Comparison of ENCODE assay signal across 8 mouse cellular contexts in the genomic region with DNA sequence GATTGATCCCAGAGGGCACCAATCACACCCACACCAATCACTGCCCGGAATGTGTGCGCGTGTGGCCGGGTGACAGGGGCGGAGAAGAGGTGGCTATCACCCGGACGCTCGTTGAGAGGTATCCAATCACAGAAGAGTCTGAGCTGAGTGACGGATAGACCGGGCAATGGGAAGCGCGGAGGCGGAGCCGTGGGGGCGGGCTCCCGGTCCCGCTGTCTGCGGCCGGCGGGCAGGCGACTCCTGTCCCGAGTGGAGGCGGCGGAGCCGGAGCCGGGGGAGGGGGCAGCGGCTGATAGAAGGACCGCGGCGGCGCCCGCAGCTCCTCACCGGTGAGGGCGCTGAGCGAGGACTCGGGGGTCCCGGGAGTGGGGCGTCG. TPM values are rescaled to one million over a fixed set of nuclear protein-coding genes. Genes with fewer than 3 reads are reported as not detected.
A peak's percentile ranks its signal among the peaks of the same experiment; 100 is the strongest.
DNase-seq lines count a peak whose midpoint lies in the region; ATAC-seq and TF ChIP-seq lines count a peak whose summit lies in the region.

Gene Dnajb5 (plus strand): TSS at position 139 of the 376 bp plus-strand sequence.

- TF ChIP-seq CTCF in ES-Bruce4 (IDR thresholded peaks at IDR 0.05; ENCODE audit: low read depth, low read length), result no peak
- no peak for TF ChIP-seq CTCF in liver, postnatal 0 days (IDR thresholded peaks at IDR 0.05; ENCODE audit: low read depth)

- under 1% methylated on average over 39 of the region's 39 CpGs for WGBS in forebrain, embryonic 13.5 days
- WGBS in large intestine, adult 2 months, result under 1% methylated on average over 38 of the region's 39 CpGs
- 0% methylated on average over 36 of the region's 39 CpGs for WGBS in liver, postnatal 0 days (ENCODE audit: insufficient replicate concordance)
- WGBS in neural tube, embryonic 14.5 days, result under 1% methylated on average over 35 of the region's 39 CpGs

- peaks cover 4% of the 10 kb centered on the region for H3K4me1 ChIP-seq in ES-Bruce4 (ENCODE audit: control insufficient read depth, insufficient read depth, low read length)
- H3K4me1 ChIP-seq in forebrain, embryonic 13.5 days, result peaks cover 83% of the 10 kb centered on the region
- H3K4me1 ChIP-seq in liver, postnatal 0 days (ENCODE audit: insufficient read depth), result peaks cover 10% of the 10 kb centered on the region
- H3K4me1 ChIP-seq in neural tube, embryonic 14.5 days (ENCODE audit: control insufficient read depth, insufficient read depth, low read length), result peaks cover 62% of the 10 kb centered on the region

- TF ChIP-seq EP300 in ES-Bruce4 (IDR thresholded peaks at IDR 0.05; ENCODE audit: insufficient read depth, low read depth, low read length), result no peak
- peak; percentile 48 for TF ChIP-seq EP300 in liver, postnatal 0 days (IDR thresholded peaks at IDR 0.05; ENCODE audit: low read depth)

- no peaks in the 10 kb centered on the region for H3K9me3 ChIP-seq in ES-Bruce4 (replicated peaks; ENCODE audit: control insufficient read depth, insufficient read depth, low read length, poor library complexity, severe bottlenecking)
- no peaks in the 10 kb centered on the region for H3K9me3 ChIP-seq in forebrain, embryonic 13.5 days (replicated peaks)
- H3K9me3 ChIP-seq in liver, postnatal 0 days (ENCODE audit: low read length), result no peaks in the 10 kb centered on the region
- H3K9me3 ChIP-seq in neural tube, embryonic 14.5 days (ENCODE audit: control insufficient read depth, low read length), result no peaks in the 10 kb centered on the region

- H3K4me2 ChIP-seq in forebrain, embryonic 13.5 days, result peak within 1 kb of the TSS; percentile 98
- H3K4me2 ChIP-seq in liver, postnatal 0 days (ENCODE audit: low read depth, low read length), result peak within 1 kb of the TSS; percentile 91
- H3K4me2 ChIP-seq in neural tube, embryonic 14.5 days (ENCODE audit: low read depth, low read length), result peak within 1 kb of the TSS; percentile 98

- peak within 1 kb of the TSS; percentile 69 for H3K4me3 ChIP-seq in ES-Bruce4 (ENCODE audit: low read depth, low read length)
- peak within 1 kb of the TSS; percentile 69 for H3K4me3 ChIP-seq in forebrain, embryonic 13.5 days
- H3K4me3 ChIP-seq in liver, postnatal 0 days (ENCODE audit: low read depth, low read length), result peak within 1 kb of the TSS; percentile 74
- H3K4me3 ChIP-seq in neural tube, embryonic 14.5 days (ENCODE audit: low read depth, low read length), result peak within 1 kb of the TSS; percentile 78

- DNase-seq in heart, postnatal 10 days, result peak; percentile 99
- peak; percentile 96 for DNase-seq in large intestine, adult 2 months (ENCODE audit: low read depth, low spot score)
- peak; percentile 93 for DNase-seq in liver, postnatal 0 days
- DNase-seq in testis, postnatal 10 days (ENCODE audit: low spot score), result peak; percentile 96

- TF ChIP-seq POLR2A in ES-Bruce4 (IDR thresholded peaks at IDR 0.05; ENCODE audit: insufficient read depth, low read length), result no peak

- intact Hi-C loops in heart, postnatal 10 days (cut with DNase I), result loop anchor here (2.0 kb wide), 1 partner anchor 17 kb away; no protein-coding TSS in a partner anchor

- H3K27me3 ChIP-seq in ES-Bruce4 (ENCODE audit: control insufficient read depth, insufficient read depth, low read length, poor library complexity, severe bottlenecking), result no peaks in the 10 kb centered on the region
- no peaks in the 10 kb centered on the region for H3K27me3 ChIP-seq in forebrain, embryonic 13.5 days
- peaks cover 21% of the 10 kb centered on the region for H3K27me3 ChIP-seq in liver, postnatal 0 days (ENCODE audit: insufficient read depth, low read length)
- no peaks in the 10 kb centered on the region for H3K27me3 ChIP-seq in neural tube, embryonic 14.5 days (ENCODE audit: control insufficient read depth, insufficient read depth, low read length)

- peak within 1 kb of the TSS; percentile 4; the same call in 1 of the 2 replicates for H3K27ac ChIP-seq in ES-Bruce4 (ENCODE audit: insufficient read depth, low read length)
- H3K27ac ChIP-seq in forebrain, embryonic 13.5 days, result peak within 1 kb of the TSS; percentile 97
- peak within 1 kb of the TSS; percentile 94 for H3K27ac ChIP-seq in liver, postnatal 0 days (ENCODE audit: low read depth)
- peak within 1 kb of the TSS; percentile 97 for H3K27ac ChIP-seq in neural tube, embryonic 14.5 days (ENCODE audit: low read depth, low read length)

- H3K36me3 ChIP-seq in ES-Bruce4 (ENCODE audit: control insufficient read depth, insufficient read depth, low read length, poor library complexity, severe bottlenecking), result no peaks in the 10 kb centered on the region
- H3K36me3 ChIP-seq in forebrain, embryonic 13.5 days (ENCODE audit: poor library complexity, severe bottlenecking), result peaks cover 7% of the 10 kb centered on the region; the same call in 1 of the 2 replicates
- H3K36me3 ChIP-seq in liver, postnatal 0 days (replicated peaks; ENCODE audit: insufficient read depth, low read length), result no peaks in the 10 kb centered on the region
- peaks cover 6% of the 10 kb centered on the region for H3K36me3 ChIP-seq in neural tube, embryonic 14.5 days (ENCODE audit: control insufficient read depth, insufficient read depth, low read length)

- H3K9ac ChIP-seq in ES-Bruce4 (ENCODE audit: low read depth, poor library complexity, severe bottlenecking), result peak within 1 kb of the TSS; percentile 88
- peak within 1 kb of the TSS; percentile 91 for H3K9ac ChIP-seq in forebrain, embryonic 13.5 days
- peak within 1 kb of the TSS; percentile 86 for H3K9ac ChIP-seq in liver, postnatal 0 days (replicated peaks)
- H3K9ac ChIP-seq in neural tube, embryonic 14.5 days (replicated peaks; ENCODE audit: low read depth, low read length), result peak within 1 kb of the TSS; percentile 98

- peak; percentile 93 for ATAC-seq in cerebellum, adult (ENCODE audit: insufficient number of reproducible peaks, low FRiP score, low TSS enrichment)
- peak; percentile 95 for ATAC-seq in forebrain, embryonic 13.5 days
- peak; percentile 97 for ATAC-seq in liver, postnatal 0 days
- peak; percentile 94 for ATAC-seq in neural tube, embryonic 14.5 days (ENCODE audit: low read depth)

RNA-seq across cellular contexts. Expression of gene Dnajb5, which starts in this region (rescaled TPM):
- 27.2 and 28.9 TPM in 2 replicates for polyA plus RNA-seq in ES-Bruce4 (2011; ENCODE audit: insufficient read depth, insufficient read length, low read depth, missing spikeins)
- polyA plus RNA-seq in forebrain, embryonic 13.5 days (2015; fragmentation: Nextera tagmentation; extraction: Ambion mirVana), result 34.6 and 46.7 TPM in 2 replicates
- total RNA-seq in heart, postnatal 10 days (2021), result 10 to 100 TPM; 61.8 to 68.9 TPM
- polyA plus RNA-seq in large intestine, adult 2 months (2012; rRNA removed), result 9.6 and 11.1 TPM in 2 replicates
- 0.73 and 1.0 TPM in 2 replicates for polyA plus RNA-seq in liver, postnatal 0 days (2015; fragmentation: Nextera tagmentation; extraction: Ambion mirVana)
- 44.1 and 44.7 TPM in 2 replicates for polyA plus RNA-seq in neural tube, embryonic 14.5 days (2014; fragmentation: Nextera tagmentation; extraction: Ambion mirVana)

Comparison
In these comparisons a context has a peak if more than half of its experiments do, and no peak if none do; other contexts are left out.
1. Peak in every context shown above with its lines: DNase-seq, ATAC-seq, H3K4me3 ChIP-seq and H3K27ac ChIP-seq.
2. H3K27ac ChIP-seq: peak in every context shown above with its lines; median percentile 97 in forebrain, embryonic 13.5 days; 97 in neural tube, embryonic 14.5 days; 94 in liver, postnatal 0 days; 4 in ES-Bruce4.